Mouse (Mus musculus) hindbrain, embryonic 11.5 days (tissue): ENCODE data around the gene Rmdn3. TPM values are rescaled to one million over a fixed set of nuclear protein-coding genes. Genes with fewer than 3 reads are reported as not detected.

Source experiments
- ATAC-seq: fragments of 200-750 bp; cut with Nextera tagmentation; 2 replicates; pipeline ENCODE4 v1.8.0; 2017; ENCODE audit warnings: mild to moderate bottlenecking, moderate TSS enrichment, moderate library complexity; ENCODE audit not compliant: low FRiP score
- DNase-seq: peaks from one replicate; pipeline ENCODE4 v3.0.0-alpha.2; 2015; ENCODE audit warnings: low spot score
- H3K27ac ChIP-seq: fragments of 300-500 bp; sonication (generic); 2 replicates; pipeline ENCODE4 v1.5.1; 2014; ENCODE audit warnings: mild to moderate bottlenecking, low read depth, low read length
- H3K27me3 ChIP-seq: fragments of 300-500 bp; sonication (generic); 2 replicates; pipeline ENCODE4 v1.6.1; 2014; ENCODE audit warnings: mild to moderate bottlenecking, low read length, moderate library complexity, mixed read lengths; ENCODE audit not compliant: control insufficient read depth, insufficient read depth
- H3K36me3 ChIP-seq: fragments of 300-500 bp; sonication (generic); 2 replicates; pipeline ENCODE4 v1.6.1; 2014; ENCODE audit warnings: mild to moderate bottlenecking, low read length, moderate library complexity, mixed read lengths; ENCODE audit not compliant: control insufficient read depth, insufficient read depth
- H3K4me1 ChIP-seq: fragments of 300-500 bp; sonication (generic); replicated peaks from 2 replicates; pipeline ENCODE4 v1.6.1; 2014; ENCODE audit warnings: low read length, mixed read lengths; ENCODE audit not compliant: control insufficient read depth, insufficient read depth
- H3K4me2 ChIP-seq: fragments of 300-500 bp; sonication (generic); replicated peaks from 2 replicates; pipeline ENCODE4 v1.6.1; 2014; ENCODE audit warnings: mild to moderate bottlenecking, low read depth, low read length
- H3K4me3 ChIP-seq: fragments of 300-500 bp; sonication (generic); 2 replicates; pipeline ENCODE4 v1.5.1; 2014; ENCODE audit warnings: low read depth, low read length
- H3K9ac ChIP-seq: fragments of 300-500 bp; sonication (generic); 2 replicates; pipeline ENCODE4 v1.6.1; 2014; ENCODE audit warnings: low read depth, low read length
- H3K9me3 ChIP-seq: fragments of 300-500 bp; sonication (generic); 2 replicates; pipeline ENCODE4 v1.6.1; 2016; ENCODE audit warnings: low read length; ENCODE audit not compliant: control insufficient read depth
- polyA plus RNA-seq: library from polyadenylated mRNA; unstranded; fragments of >200 nt; fragmentation: Nextera tagmentation; extraction: Ambion mirVana; gene quantifications from 2 replicates; pipeline ENCODE4 v1.2.1, GENCODE M21; 2014

Rmdn3 gene
- polyA plus RNA-seq, 1 experiment from 2014 or later = 43.6 TPM

DNA sequence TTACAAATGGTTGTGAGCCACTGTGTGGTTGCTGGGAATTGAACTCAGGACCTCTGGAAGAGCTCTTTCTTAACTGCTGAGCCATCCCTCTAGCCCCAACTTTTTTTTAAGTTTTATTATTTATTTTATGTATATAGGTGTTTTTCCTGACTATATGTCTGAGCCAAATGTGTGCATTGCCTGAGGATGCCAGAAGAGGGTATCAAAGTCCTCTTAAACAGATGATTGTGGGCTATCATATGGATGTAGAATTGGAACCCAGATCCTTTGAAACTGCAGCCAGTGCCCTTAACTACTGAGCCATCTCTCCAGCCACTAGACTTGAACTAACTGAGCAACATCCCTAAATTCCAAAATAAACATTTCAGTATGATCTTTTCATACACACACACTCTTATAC is 55.3 kb downstream of the Rmdn3 start:
- H3K36me3 ChIP-seq = no peaks in the 10 kb centered on the region
- H3K27me3 ChIP-seq = no peaks in the 10 kb centered on the region
- H3K4me2 ChIP-seq = no peak overlapping the region
- ATAC-seq = no peak
- no peaks in the 10 kb centered on the region for H3K9me3 ChIP-seq
- H3K27ac ChIP-seq = no peak overlapping the region
- DNase-seq = no peak
- H3K4me3 ChIP-seq = no peak overlapping the region
- no peaks in the 10 kb centered on the region for H3K4me1 ChIP-seq
- H3K9ac ChIP-seq = no peak overlapping the region

Other genes with a start within 250 kb of the Rmdn3 start
- 19.1 and 22.2 TPM in 2 replicates for gene Chst14, start 230.5 kb downstream of the Rmdn3 start, polyA plus RNA-seq
- 23.3 and 25.8 TPM in 2 replicates for gene Ccdc32, start 127.6 kb downstream of the Rmdn3 start, polyA plus RNA-seq
- gene Rpusd2, start 122.2 kb downstream of the Rmdn3 start, polyA plus RNA-seq = 6.6 and 7.2 TPM in 2 replicates
- 37.2 and 47.9 TPM in 2 replicates for gene Knl1, start 109.9 kb downstream of the Rmdn3 start, polyA plus RNA-seq
- 48.1 and 57.9 TPM in 2 replicates for gene Rad51, start 44.2 kb downstream of the Rmdn3 start, polyA plus RNA-seq
- gene Gchfr, start 10.7 kb upstream of the Rmdn3 start, polyA plus RNA-seq = 4.9 and 5.4 TPM in 2 replicates
- gene Gm14137, start 17.5 kb upstream of the Rmdn3 start, polyA plus RNA-seq = 0.32 and 0.33 TPM in 2 replicates
- 42.9 and 46.2 TPM in 2 replicates for gene Zfyve19, start 51.6 kb upstream of the Rmdn3 start, polyA plus RNA-seq
- gene Dnajc17, start 51.8 kb upstream of the Rmdn3 start, polyA plus RNA-seq = 22.0 and 22.2 TPM in 2 replicates
- gene Ppp1r14d, start 72.9 kb upstream of the Rmdn3 start, polyA plus RNA-seq = 0.23 TPM in 1 of 2 replicates, not detected in the other
- gene Spint1, start 80.3 kb upstream of the Rmdn3 start, polyA plus RNA-seq = 4.1 and 4.6 TPM in 2 replicates
- gene Rhov, start 114.2 kb upstream of the Rmdn3 start, polyA plus RNA-seq = 3.1 and 3.5 TPM in 2 replicates
- gene Vps18, start 131.7 kb upstream of the Rmdn3 start, polyA plus RNA-seq = 8.5 and 10.9 TPM in 2 replicates
- 2.7 and 2.9 TPM in 2 replicates for gene Dll4, start 168.8 kb upstream of the Rmdn3 start, polyA plus RNA-seq
- 0.46 and 1.4 TPM in 2 replicates for gene Chac1, start 194.2 kb upstream of the Rmdn3 start, polyA plus RNA-seq